Mouse (Mus musculus) heart, postnatal 0 days (tissue): ENCODE measurements at regions not wholly inside any gene's neighbourhood (a gene's known extent, or its start where the extent isn't known, plus 50 kb on each side); places are given as distances from the start of the nearest gene placed in this dataset.

ENCODE experiments used
- CTCF ChIP-seq: IDR thresholded peaks from 2 replicates; pipeline ENCODE4 v1.5.1; 2016; ENCODE audit warnings: antibody characterized with exemption, control low read depth, low read depth
- EP300 ChIP-seq: IDR thresholded peaks from 2 replicates; pipeline ENCODE4 v1.6.1; 2016; ENCODE audit warnings: antibody characterized with exemption, low read depth

- TF ChIP-seq EP300, result no peak
- no peak for TF ChIP-seq CTCF
These were observed 124.0 kb downstream of the Ddx1 start for GRCm38 (mm10) chr12:13125054-13125453.
